Mouse (Mus musculus) sigmoid colon, adult 10 weeks (tissue): Measurements from ENCODE around the gene Gtf2b. TPM values are rescaled to one million over a fixed set of nuclear protein-coding genes. Genes with fewer than 3 reads are reported as not detected.

Experiments used
- polyA plus RNA-seq: library from polyadenylated mRNA; stranded (reverse); fragments of 350-450 nt; fragmentation: Illumina TruSeq; extraction: RNeasy Lipid Tissue Mini Kit (QIAGEN cat#74804); gene quantifications from one replicate; pipeline ENCODE4 v1.2.3, GENCODE M21; 2014; ENCODE audit warnings: low read depth, low replicate concordance

Gtf2b gene
- polyA plus RNA-seq = 56.7 TPM

DNA sequence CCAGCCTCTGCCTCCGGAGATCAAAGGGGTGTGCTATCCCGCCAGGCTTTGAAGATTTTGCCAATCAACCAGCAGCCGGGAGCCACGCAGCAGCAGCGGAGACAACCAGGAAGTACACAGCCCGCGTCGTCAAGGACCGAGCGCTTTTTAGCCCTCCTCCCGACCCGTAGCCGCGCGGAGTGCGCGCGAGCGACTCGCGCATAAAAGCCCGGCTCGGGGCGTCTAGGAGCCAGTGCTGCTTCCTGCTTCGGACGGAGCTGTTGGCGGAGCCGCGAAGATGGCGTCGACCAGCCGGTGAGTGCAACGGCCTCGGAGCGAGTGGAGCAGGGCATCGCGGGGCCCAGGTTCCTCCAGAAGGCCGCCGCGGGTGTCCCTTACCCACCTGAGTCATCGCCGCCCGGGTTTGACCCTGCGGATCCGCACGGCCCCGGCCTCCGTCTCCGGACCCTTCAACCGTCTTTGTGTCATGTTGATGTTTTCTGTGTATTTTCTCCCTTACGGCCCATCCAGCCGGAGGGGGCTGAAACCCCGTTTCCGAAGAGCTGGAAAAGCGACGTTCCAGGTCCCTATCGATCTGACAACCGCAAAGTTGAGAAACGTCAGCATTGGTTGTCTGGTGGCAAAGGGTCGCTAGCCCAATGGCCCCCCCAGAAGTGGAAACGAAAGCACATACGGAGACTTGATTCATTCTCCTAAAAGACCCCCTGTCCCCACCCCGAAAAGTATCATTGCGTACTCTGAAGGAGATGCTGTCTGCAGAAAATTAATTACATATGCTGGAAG, at the start of gene Gtf2b:
Gene Gtf2b, plus strand, starts transcription at position 51 of the 783 bp plus-strand sequence.

Other genes with a start within 250 kb of the Gtf2b start
- gene Gbp7, start 234.7 kb upstream of the Gtf2b start, polyA plus RNA-seq = 38.3 TPM
- gene Gbp3, start 205.0 kb upstream of the Gtf2b start, polyA plus RNA-seq = 24.2 TPM
- gene Gbp2b, start 170.2 kb upstream of the Gtf2b start, polyA plus RNA-seq = 5.6 TPM
- 66.9 TPM for gene Gbp2, start 144.4 kb upstream of the Gtf2b start, polyA plus RNA-seq
- gene Kyat3, start 64.0 kb upstream of the Gtf2b start, polyA plus RNA-seq = 18.6 TPM
- gene Pkn2, start 117.0 kb downstream of the Gtf2b start, polyA plus RNA-seq = 152 TPM